Mouse (Mus musculus): ENCODE data around the gene Pih1d2. TPM values are rescaled to one million over a fixed set of nuclear protein-coding genes. Genes with fewer than 3 reads are reported as not detected.
A peak's percentile ranks its signal among the peaks of the same experiment; 100 is the strongest.
"Not testable (repeated sequence)": the region's sequence is repeated elsewhere in the genome, so short reads cannot be mapped to it uniquely, and the experiment has no call there.

Gene Pih1d2
- polyA plus RNA-seq, 1 experiment from 2014 or later = 2.9 TPM

DNA sequence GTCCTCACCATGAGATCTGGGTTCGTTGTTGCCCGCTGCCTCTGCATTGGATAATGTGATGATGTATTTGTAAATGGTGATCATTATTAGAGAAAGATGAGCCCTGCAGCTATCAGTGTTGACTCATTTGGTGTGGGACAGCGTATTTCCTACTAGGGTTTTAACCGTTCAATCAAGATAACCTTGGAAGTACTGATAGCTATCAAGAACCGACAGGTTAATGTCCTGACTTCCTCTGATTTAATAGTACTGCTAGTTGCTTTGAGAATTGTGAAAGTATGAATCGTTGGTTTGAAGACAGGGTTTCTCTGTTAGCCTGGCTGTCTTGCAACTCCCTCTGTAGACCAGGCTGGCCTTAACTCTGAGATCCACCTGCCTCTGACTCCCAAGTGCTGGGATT, 12.8 kb upstream of the Pih1d2 start:
- ATAC-seq (ENCODE audit: low FRiP score, low TSS enrichment) (no peak), DNase-seq (no peak)
- peak overlapping the region; percentile 85 for H3K9ac ChIP-seq (replicated peaks; ENCODE audit: low read length)
- H3K36me3 ChIP-seq (ENCODE audit: control insufficient read depth, insufficient read depth, low read length) = peaks cover 48% of the 10 kb centered on the region
- 5% methylated on average over 6 of the region's 6 CpGs for WGBS
- H3K4me1 ChIP-seq (ENCODE audit: control insufficient read depth, insufficient read depth, low read length) = peaks cover 23% of the 10 kb centered on the region
- H3K27me3 ChIP-seq (ENCODE audit: control insufficient read depth, insufficient read depth, low read length) = no peaks in the 10 kb centered on the region
- peak overlapping the region; percentile 86 for H3K4me3 ChIP-seq (replicated peaks; ENCODE audit: low read depth, low read length)
- H3K4me2 ChIP-seq (ENCODE audit: low read length) = peak overlapping the region; percentile 94
- no peaks in the 10 kb centered on the region for H3K9me3 ChIP-seq (ENCODE audit: control insufficient read depth, low read length)
- peak overlapping the region; percentile 87 for H3K27ac ChIP-seq (replicated peaks; ENCODE audit: low read depth, low read length)

DNA sequence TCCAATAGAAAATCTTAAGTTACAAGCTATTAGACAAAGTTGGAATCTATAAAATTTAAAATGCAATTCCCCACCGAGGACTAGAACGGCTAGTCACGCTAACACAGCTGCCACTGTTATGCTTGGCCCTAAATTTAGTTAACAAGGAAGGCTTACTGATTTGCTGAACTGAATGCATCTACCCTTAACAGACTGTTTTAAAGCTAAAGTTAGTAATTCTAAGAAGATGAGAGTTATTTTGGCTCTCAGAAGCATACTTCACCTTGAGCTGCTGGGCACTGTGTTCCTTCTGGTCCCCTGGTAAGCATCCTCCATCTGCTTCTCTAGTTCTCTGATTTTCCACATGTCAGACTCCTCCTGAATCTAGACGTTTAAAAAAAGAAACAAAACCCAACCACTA, 5.0 kb upstream of the Pih1d2 start:
- Histone ChIP-seq H3K27ac (replicated peaks; ENCODE audit: low read depth, low read length) (no peak overlapping the region), H3K9ac (replicated peaks; ENCODE audit: low read length) (no peak overlapping the region), H3K4me1 (ENCODE audit: control insufficient read depth, insufficient read depth, low read length) (peaks cover 10% of the 10 kb centered on the region), H3K9me3 (ENCODE audit: control insufficient read depth, low read length) (no peaks in the 10 kb centered on the region), H3K4me2 (ENCODE audit: low read length) (no peak overlapping the region), H3K4me3 (replicated peaks; ENCODE audit: low read depth, low read length) (no peak overlapping the region), H3K27me3 (ENCODE audit: control insufficient read depth, insufficient read depth, low read length) (no peaks in the 10 kb centered on the region), H3K36me3 (ENCODE audit: control insufficient read depth, insufficient read depth, low read length) (peaks cover 66% of the 10 kb centered on the region)
- 89% methylated on average over 4 of the region's 4 CpGs for WGBS
- DNase-seq (no peak), ATAC-seq (ENCODE audit: low FRiP score, low TSS enrichment) (no peak)

DNA sequence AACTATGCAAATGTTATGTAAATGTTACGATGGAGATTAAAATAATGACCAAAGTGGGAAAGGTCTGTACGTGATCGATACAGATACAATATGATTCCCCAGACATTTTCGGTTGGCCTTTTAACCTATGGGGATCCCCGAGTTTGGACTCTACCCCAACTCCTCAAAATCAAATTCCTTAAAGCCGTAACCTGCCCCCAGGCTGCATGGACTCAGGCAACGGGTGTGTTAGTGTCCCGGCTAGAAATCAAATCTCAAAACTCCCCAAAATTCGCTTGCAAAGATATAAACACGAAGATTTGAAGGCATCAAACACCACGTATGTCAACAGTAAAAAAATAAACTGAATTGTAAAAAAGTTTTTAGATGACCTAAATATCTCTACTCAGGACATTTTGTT, 960 bp upstream of the Pih1d2 start:
- no peak overlapping the region for H3K27ac ChIP-seq (replicated peaks; ENCODE audit: low read depth, low read length)
- DNase-seq (no peak), ATAC-seq (ENCODE audit: low FRiP score, low TSS enrichment) (no peak)
- no peaks in the 10 kb centered on the region for H3K27me3 ChIP-seq (ENCODE audit: control insufficient read depth, insufficient read depth, low read length)
- H3K4me1 ChIP-seq (ENCODE audit: control insufficient read depth, insufficient read depth, low read length) = peaks cover 10% of the 10 kb centered on the region
- 42% methylated on average over 11 of the region's 11 CpGs for WGBS
- H3K9me3 ChIP-seq (ENCODE audit: control insufficient read depth, low read length) = no peaks in the 10 kb centered on the region
- peak overlapping the region; percentile 84 for H3K4me2 ChIP-seq (ENCODE audit: low read length)
- H3K4me3 ChIP-seq (replicated peaks; ENCODE audit: low read depth, low read length) = peak overlapping the region; percentile 68
- peak overlapping the region; percentile 76 for H3K9ac ChIP-seq (replicated peaks; ENCODE audit: low read length)
- peaks cover 29% of the 10 kb centered on the region for H3K36me3 ChIP-seq (ENCODE audit: control insufficient read depth, insufficient read depth, low read length)

DNA sequence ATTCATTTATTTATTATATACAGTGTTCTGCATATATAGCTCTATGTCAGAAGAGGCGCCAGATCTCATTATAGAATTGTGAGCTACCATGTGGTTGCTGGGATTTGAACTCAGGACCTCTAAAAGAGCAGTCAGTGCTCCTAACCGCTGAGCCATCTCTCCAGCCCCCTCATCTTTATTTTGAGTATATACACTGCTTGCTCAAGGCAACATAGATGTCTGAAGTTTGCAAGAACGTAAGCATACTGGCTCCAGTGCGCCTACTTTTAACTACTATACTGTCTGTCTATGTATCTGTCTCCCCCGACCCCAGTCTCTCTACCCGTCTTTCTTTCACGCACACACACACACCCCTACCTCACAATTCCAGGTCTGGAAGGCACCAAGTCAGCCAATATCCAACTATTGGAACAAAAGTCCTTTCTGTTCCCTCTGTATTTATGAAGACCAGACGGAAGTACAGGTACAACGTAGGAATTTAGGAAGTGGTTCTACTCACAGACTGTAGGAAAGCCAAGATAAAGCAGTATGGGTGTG, 741 bp downstream of the Pih1d2 start:
- H3K27ac ChIP-seq (replicated peaks; ENCODE audit: low read depth, low read length) = no peak overlapping the region
- DNase-seq = no peak
- ATAC-seq (ENCODE audit: low FRiP score, low TSS enrichment) = no peak
- peak overlapping the region; percentile 84 for H3K4me2 ChIP-seq (ENCODE audit: low read length)
- H3K4me1 ChIP-seq (ENCODE audit: control insufficient read depth, insufficient read depth, low read length) = peaks cover 10% of the 10 kb centered on the region
- peak overlapping the region; percentile 68 for H3K4me3 ChIP-seq (replicated peaks; ENCODE audit: low read depth, low read length)
- no peaks in the 10 kb centered on the region for H3K9me3 ChIP-seq (ENCODE audit: control insufficient read depth, low read length)
- H3K9ac ChIP-seq (replicated peaks; ENCODE audit: low read length) = no peak overlapping the region
- H3K36me3 ChIP-seq (ENCODE audit: control insufficient read depth, insufficient read depth, low read length) = peaks cover 24% of the 10 kb centered on the region
- WGBS = 64% methylated on average over 9 of the region's 9 CpGs
- H3K27me3 ChIP-seq (ENCODE audit: control insufficient read depth, insufficient read depth, low read length) = no peaks in the 10 kb centered on the region

DNA sequence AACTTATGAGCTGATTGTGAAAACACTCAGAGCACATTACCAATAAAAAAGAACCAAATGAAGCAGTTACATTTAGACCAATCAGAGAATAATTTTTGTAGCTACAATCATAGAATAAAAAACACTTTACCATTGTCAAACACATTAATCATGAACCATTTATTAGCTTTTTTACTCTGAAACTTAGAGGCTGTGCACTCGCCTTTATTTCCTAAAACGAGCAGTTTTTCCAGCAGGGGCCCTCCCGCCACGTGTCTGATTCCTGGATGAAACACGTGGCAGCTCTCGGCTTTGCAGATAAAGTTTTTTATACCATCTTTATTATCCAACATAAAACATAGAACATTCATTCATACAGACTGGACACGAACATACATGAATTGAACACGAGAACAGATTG, 13.8 kb downstream of the Pih1d2 start:
- H3K9me3 ChIP-seq (ENCODE audit: control insufficient read depth, low read length); H3K4me3 ChIP-seq (replicated peaks; ENCODE audit: low read depth, low read length); H3K27ac ChIP-seq (replicated peaks; ENCODE audit: low read depth, low read length); H3K9ac ChIP-seq (replicated peaks; ENCODE audit: low read length); ATAC-seq (ENCODE audit: low FRiP score, low TSS enrichment); DNase-seq; H3K4me2 ChIP-seq (ENCODE audit: low read length); H3K27me3 ChIP-seq (ENCODE audit: control insufficient read depth, insufficient read depth, low read length); H3K4me1 ChIP-seq (ENCODE audit: control insufficient read depth, insufficient read depth, low read length): not testable (repeated sequence)
- WGBS = 96% methylated on average over 6 of the region's 8 CpGs
- H3K36me3 ChIP-seq (ENCODE audit: control insufficient read depth, insufficient read depth, low read length) = peaks cover 24% of the 10 kb centered on the region

DNA sequence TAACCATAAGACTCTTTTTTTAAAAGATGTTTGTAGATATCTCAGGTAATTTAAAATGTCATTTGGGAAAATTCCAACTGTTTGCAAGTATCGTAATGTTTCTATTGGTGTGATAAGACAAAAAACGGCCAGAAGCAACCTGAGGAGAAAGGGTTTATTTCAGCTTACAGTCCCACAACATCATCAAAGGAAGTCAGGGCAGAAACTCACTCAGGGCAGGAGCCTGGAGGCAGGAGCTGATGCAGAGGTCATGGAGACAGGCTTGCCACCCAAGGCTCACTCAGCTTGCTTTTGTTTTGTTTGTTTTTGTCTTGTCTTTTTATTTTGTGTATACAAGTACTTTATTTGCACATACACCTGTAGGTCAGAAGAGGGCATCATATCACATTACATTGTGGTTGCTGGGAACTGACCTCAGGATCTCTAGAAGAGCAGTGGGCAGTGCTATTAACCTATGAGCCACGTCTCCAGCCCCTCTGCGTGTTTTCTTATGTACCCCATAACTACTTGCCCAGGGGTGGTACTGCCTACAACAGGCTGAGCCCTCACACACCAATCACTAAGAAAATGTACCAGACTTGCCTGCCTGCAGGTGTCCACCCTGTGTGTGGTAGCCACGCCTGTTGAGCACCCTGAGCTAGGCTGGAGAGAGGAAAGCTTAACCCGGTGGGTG, 15.0 kb downstream of the Pih1d2 start:
- DNase-seq (no peak), ATAC-seq (ENCODE audit: low FRiP score, low TSS enrichment) (no peak)
- Histone ChIP-seq H3K4me1 (ENCODE audit: control insufficient read depth, insufficient read depth, low read length) (no peaks in the 10 kb centered on the region), H3K27ac (replicated peaks; ENCODE audit: low read depth, low read length) (no peak overlapping the region), H3K36me3 (ENCODE audit: control insufficient read depth, insufficient read depth, low read length) (peaks cover 35% of the 10 kb centered on the region), H3K4me2 (ENCODE audit: low read length) (no peak overlapping the region), H3K27me3 (ENCODE audit: control insufficient read depth, insufficient read depth, low read length) (no peaks in the 10 kb centered on the region), H3K4me3 (replicated peaks; ENCODE audit: low read depth, low read length) (no peak overlapping the region), H3K9me3 (ENCODE audit: control insufficient read depth, low read length) (no peaks in the 10 kb centered on the region), H3K9ac (replicated peaks; ENCODE audit: low read length) (no peak overlapping the region)
- WGBS = 87% methylated on average over 6 of the region's 6 CpGs

DNA sequence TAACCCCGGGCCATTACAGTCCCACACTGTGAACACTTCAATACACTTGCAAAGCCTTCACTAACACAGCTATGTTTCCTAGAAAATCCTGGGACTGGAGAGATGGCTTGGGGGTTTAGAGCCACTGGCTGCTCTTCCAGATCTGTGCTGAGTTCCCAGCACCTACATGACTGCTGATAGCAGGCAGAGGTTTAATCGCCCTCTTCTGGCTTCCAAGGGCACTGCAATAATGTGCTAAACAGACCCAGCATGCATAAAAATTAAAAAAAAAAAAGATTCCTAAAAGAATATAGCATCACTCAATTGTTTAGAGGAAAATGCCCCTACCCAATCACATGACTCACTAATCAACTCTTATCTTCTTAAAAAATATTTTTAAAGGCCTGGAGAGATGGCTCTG, 15.9 kb downstream of the Pih1d2 start:
- no peak overlapping the region for H3K9ac ChIP-seq (replicated peaks; ENCODE audit: low read length)
- no peaks in the 10 kb centered on the region for H3K27me3 ChIP-seq (ENCODE audit: control insufficient read depth, insufficient read depth, low read length)
- DNase-seq (peak; percentile 15), ATAC-seq (ENCODE audit: low FRiP score, low TSS enrichment) (no peak)
- no peaks in the 10 kb centered on the region for H3K4me1 ChIP-seq (ENCODE audit: control insufficient read depth, insufficient read depth, low read length)
- no peak overlapping the region for H3K4me2 ChIP-seq (ENCODE audit: low read length)
- no peak overlapping the region for H3K4me3 ChIP-seq (replicated peaks; ENCODE audit: low read depth, low read length)
- H3K27ac ChIP-seq (replicated peaks; ENCODE audit: low read depth, low read length) = no peak overlapping the region
- 56% methylated on average over 2 of the region's 2 CpGs for WGBS
- no peaks in the 10 kb centered on the region for H3K9me3 ChIP-seq (ENCODE audit: control insufficient read depth, low read length)
- H3K36me3 ChIP-seq (ENCODE audit: control insufficient read depth, insufficient read depth, low read length) = peaks cover 43% of the 10 kb centered on the region

DNA sequence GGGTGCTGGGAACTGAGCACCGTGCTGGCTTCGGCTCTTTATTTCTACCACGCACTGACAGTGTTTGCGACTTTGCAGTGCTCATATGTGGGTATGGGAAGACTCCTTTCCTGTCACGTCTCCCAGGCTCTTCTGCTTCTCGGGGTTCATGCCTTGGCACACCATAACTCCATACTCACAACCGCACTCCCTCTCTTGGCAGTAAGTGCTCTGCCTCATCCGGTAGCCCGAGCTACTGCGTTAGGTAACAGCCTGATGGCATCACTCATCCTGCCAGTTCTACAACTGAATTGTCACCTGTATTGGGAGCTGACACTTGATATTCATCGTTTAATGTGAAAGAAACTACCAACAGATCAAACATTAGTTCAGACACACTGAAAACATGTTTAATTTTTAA, 17.1 kb downstream of the Pih1d2 start:
- H3K36me3 ChIP-seq (ENCODE audit: control insufficient read depth, insufficient read depth, low read length) = peaks cover 53% of the 10 kb centered on the region
- H3K4me1 ChIP-seq (ENCODE audit: control insufficient read depth, insufficient read depth, low read length) = no peaks in the 10 kb centered on the region
- no peak for DNase-seq
- H3K9me3 ChIP-seq (ENCODE audit: control insufficient read depth, low read length) = no peaks in the 10 kb centered on the region
- H3K27me3 ChIP-seq (ENCODE audit: control insufficient read depth, insufficient read depth, low read length) = no peaks in the 10 kb centered on the region
- no peak overlapping the region for H3K27ac ChIP-seq (replicated peaks; ENCODE audit: low read depth, low read length)
- no peak overlapping the region for H3K4me2 ChIP-seq (ENCODE audit: low read length)
- 94% methylated on average over 11 of the region's 11 CpGs for WGBS
- ATAC-seq (ENCODE audit: low FRiP score, low TSS enrichment) = no peak
- no peak overlapping the region for H3K4me3 ChIP-seq (replicated peaks; ENCODE audit: low read depth, low read length)
- H3K9ac ChIP-seq (replicated peaks; ENCODE audit: low read length) = no peak overlapping the region

DNA sequence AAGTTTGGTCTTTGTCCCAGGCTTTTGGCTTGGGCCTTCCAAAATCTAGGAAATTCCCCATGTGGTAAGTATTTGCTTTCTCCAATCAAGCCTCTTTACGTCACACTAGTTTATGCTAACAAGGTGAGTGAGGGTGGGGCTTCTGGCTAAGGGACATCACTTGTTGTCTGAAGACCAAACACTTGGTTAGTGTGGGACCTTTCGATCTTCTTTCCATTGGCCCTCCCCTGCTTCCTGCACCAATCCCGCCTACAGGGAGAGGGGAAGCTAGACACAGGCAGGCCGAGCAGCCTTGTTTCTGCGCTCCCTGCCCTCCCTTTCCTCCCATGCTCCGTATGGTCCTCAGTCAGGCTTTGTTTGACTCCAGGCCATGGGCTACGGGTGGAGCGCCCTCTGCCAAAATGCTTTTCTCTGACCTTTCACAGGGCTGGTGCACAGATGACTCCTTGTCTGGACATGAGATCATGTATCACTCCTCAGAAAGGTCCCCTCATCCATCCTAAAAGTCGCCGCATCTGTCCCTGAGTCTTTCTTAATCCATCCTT, 29.8 kb downstream of the Pih1d2 start:
- no peak overlapping the region for H3K4me3 ChIP-seq (replicated peaks; ENCODE audit: low read depth, low read length)
- H3K36me3 ChIP-seq (ENCODE audit: control insufficient read depth, insufficient read depth, low read length) = peaks cover 95% of the 10 kb centered on the region
- no peaks in the 10 kb centered on the region for H3K9me3 ChIP-seq (ENCODE audit: control insufficient read depth, low read length)
- H3K9ac ChIP-seq (replicated peaks; ENCODE audit: low read length) = no peak overlapping the region
- DNase-seq (no peak), ATAC-seq (ENCODE audit: low FRiP score, low TSS enrichment) (no peak)
- no peaks in the 10 kb centered on the region for H3K4me1 ChIP-seq (ENCODE audit: control insufficient read depth, insufficient read depth, low read length)
- H3K4me2 ChIP-seq (ENCODE audit: low read length) = no peak overlapping the region
- no peak overlapping the region for H3K27ac ChIP-seq (replicated peaks; ENCODE audit: low read depth, low read length)
- H3K27me3 ChIP-seq (ENCODE audit: control insufficient read depth, insufficient read depth, low read length) = no peaks in the 10 kb centered on the region
- WGBS = 78% methylated on average over 10 of the region's 10 CpGs

Data from midbrain, embryonic 14.5 days (tissue).